Mouse (Mus musculus) right cerebral cortex, postnatal 25 days (tissue): Measurements from ENCODE around the gene Atpif1.
A peak's percentile ranks its signal among the peaks of the same experiment; 100 is the strongest.

ENCODE experiments used
- DNase-seq: peaks from one replicate; pipeline ENCODE4 v3.0.0; 2022

The Atpif1 gene

GRCm38 (mm10) chr4:132524808-132525207 is 8.7 kb downstream of the Atpif1 start:
- no peak for DNase-seq

- DNase-seq = no peak
Measured at GRCm38 (mm10) chr4:132524321-132524741, 9.1 kb downstream of the Atpif1 start.

- no peak for DNase-seq
Measured at GRCm38 (mm10) chr4:132519188-132519587, 14.3 kb downstream of the Atpif1 start.

GRCm38 (mm10) chr4:132518066-132518465 is 15.4 kb downstream of the Atpif1 start:
- DNase-seq = no peak

GRCm38 (mm10) chr4:132515369-132516155 is 17.9 kb downstream of the Atpif1 start:
- DNase-seq = peak; percentile 87

- peak; percentile 76 for DNase-seq
Measured at GRCm38 (mm10) chr4:132514555-132515135, 18.8 kb downstream of the Atpif1 start.

GRCm38 (mm10) chr4:132513395-132514273 is 19.8 kb downstream of the Atpif1 start:
- no peak for DNase-seq

- DNase-seq = no peak
Measured at GRCm38 (mm10) chr4:132512080-132512479, 21.4 kb downstream of the Atpif1 start.

GRCm38 (mm10) chr4:132510352-132510798 is 23.1 kb downstream of the Atpif1 start, which contains the start of gene Sesn2:
TSS of gene Sesn2 (minus strand) at chr4:132510501.
- peak; percentile 98 for DNase-seq

- DNase-seq = peak; percentile 66
Measured at GRCm38 (mm10) chr4:132509621-132510296, 23.7 kb downstream of the Atpif1 start.

- no peak for DNase-seq
Measured at GRCm38 (mm10) chr4:132507210-132507609, 26.2 kb downstream of the Atpif1 start.

GRCm38 (mm10) chr4:132506250-132506649 is 27.2 kb downstream of the Atpif1 start:
- DNase-seq = no peak

- no peak for DNase-seq
Measured at GRCm38 (mm10) chr4:132505800-132506199, 27.7 kb downstream of the Atpif1 start.

- DNase-seq = no peak
Measured at GRCm38 (mm10) chr4:132505034-132505738, 28.3 kb downstream of the Atpif1 start.

GRCm38 (mm10) chr4:132503344-132503743 is 30.1 kb downstream of the Atpif1 start:
- no peak for DNase-seq

- DNase-seq = no peak
Measured at GRCm38 (mm10) chr4:132501639-132502038, 31.8 kb downstream of the Atpif1 start.

- DNase-seq = no peak
Measured at GRCm38 (mm10) chr4:132494271-132494918, 39.1 kb downstream of the Atpif1 start.

- DNase-seq = no peak
Measured at GRCm38 (mm10) chr4:132492178-132493060, 41.0 kb downstream of the Atpif1 start.

- no peak for DNase-seq
Measured at GRCm38 (mm10) chr4:132491748-132492147, 41.7 kb downstream of the Atpif1 start.

GRCm38 (mm10) chr4:132491057-132491456 is 42.4 kb downstream of the Atpif1 start:
- no peak for DNase-seq
